Mouse (Mus musculus) C2C12 (cell line): ENCODE data around the gene Comp.

Experiments used
- CTCF ChIP-seq: IDR thresholded peaks from one replicate; pipeline ENCODE4 v1.5.1; 2011; ENCODE audit not compliant: control insufficient read depth, insufficient read depth, insufficient read length
- FOSL1 ChIP-seq: IDR thresholded peaks from one replicate; pipeline ENCODE4 v1.8.0; 2011; ENCODE audit warnings: mild to moderate bottlenecking, low read length; ENCODE audit not compliant: poor library complexity, insufficient read depth, severe bottlenecking

GRCm38 (mm10) chr8:70418954-70419353, 45.6 kb downstream of the Comp start:
- TF ChIP-seq FOSL1 (no peak), CTCF (no peak)
